Mouse (Mus musculus) E14TG2a.4 (cell line): Measurements from ENCODE around the gene Alk.

Source experiments
- CTCF ChIP-seq: conservative IDR thresholded peaks from 2 replicates; pipeline ENCODE4 v1.5.1; 2014; ENCODE audit warnings: low read length
- POU5F1 ChIP-seq: IDR thresholded peaks from 2 replicates; pipeline ENCODE4 v1.6.1; 2014; ENCODE audit warnings: low read length, borderline replicate concordance

- TF ChIP-seq CTCF (no peak), POU5F1 (no peak)
These were observed 739.0 kb downstream of the Alk start for GRCm38 (mm10) chr17:71865437-71865836.
